Mouse (Mus musculus) neutrophil, adult 83 days (primary cell): Measurements from ENCODE around the gene Ssr3. TPM values are rescaled to one million over a fixed set of nuclear protein-coding genes. Genes with fewer than 3 reads are reported as not detected.

Experiments
- total RNA-seq, 2 experiments: library from RNA; stranded (reverse); gene quantifications; one replicate each; pipeline ENCODE4 v1.2.4; 2023

Gene Ssr3
- 10 to 100 TPM; 83.7 to 90.7 TPM for total RNA-seq

GRCm38 (mm10) chr3:65392421-65392817 is at the start of gene Ssr3:
Ssr3 (minus strand) TSS chr3:65392623.

Other genes starting within 250 kb of the Ssr3 start
- 10 to 100 TPM; 35.0 to 42.4 TPM for gene Tiparp, start 135.8 kb upstream of the Ssr3 start, total RNA-seq